Mouse (Mus musculus) olfactory bulb, adult 2 months (tissue): ENCODE data around the gene Gm7029.

Source experiments
- CTCF ChIP-seq: fragments of 200-500 bp; IDR thresholded peaks from 2 replicates; pipeline ENCODE4 v1.5.1; 2012; ENCODE audit warnings: low read depth, mild to moderate bottlenecking, low read length, moderate library complexity; ENCODE audit not compliant: insufficient read depth
- POLR2A ChIP-seq: fragments of 200-500 bp; IDR thresholded peaks from 2 replicates; pipeline ENCODE4 v1.6.1; 2012; ENCODE audit warnings: mild to moderate bottlenecking, low read depth, low read length, moderate library complexity; ENCODE audit not compliant: insufficient read depth

DNA sequence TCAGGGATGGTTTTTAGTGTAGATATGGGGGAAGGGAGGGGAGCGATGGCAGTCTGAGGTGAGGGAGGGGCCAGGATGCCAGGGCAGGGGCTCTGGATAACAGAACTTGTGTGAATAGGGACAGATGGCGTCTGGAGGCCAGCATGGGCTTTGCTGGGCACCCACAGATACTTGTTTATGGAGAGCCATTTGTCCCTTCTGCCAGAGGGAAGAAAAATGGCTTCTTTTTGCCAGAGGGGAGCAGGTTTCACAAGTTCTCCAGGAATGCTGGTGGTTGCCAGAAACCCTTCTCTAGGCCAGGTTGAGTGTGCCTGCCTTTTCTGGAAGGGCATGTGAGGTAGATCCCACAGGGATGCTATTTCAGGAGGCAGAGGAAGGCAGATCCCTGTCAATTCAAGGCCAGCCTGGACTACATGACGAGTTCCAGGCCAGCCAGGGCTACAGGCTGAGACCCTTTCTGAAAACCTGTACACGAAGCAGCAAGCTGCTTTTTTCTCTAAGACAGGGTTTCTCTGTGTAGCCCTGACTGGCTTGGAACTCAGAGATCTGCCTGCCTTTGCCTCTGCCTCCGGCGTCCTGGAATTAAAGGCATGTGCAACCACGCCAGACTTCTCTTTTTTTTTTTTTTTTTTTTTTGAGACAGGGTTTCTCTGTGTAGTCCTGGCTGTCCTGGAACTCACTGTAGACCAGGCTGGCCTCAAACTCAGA, 26.8 kb downstream of the Gm7029 start:
- TF ChIP-seq CTCF (no peak), POLR2A (no peak)
